ENCODE assay signal across 8 mouse cellular contexts in genomic region chr2:152736090-152736601, GRCm38 (mm10). TPM values are rescaled to one million over a fixed set of nuclear protein-coding genes. Genes with fewer than 3 reads are reported as not detected.
A peak's percentile ranks its signal among the peaks of the same experiment; 100 is the strongest.
DNase-seq lines count a peak whose midpoint lies in the region; ATAC-seq lines count a peak whose summit lies in the region.

Id1 (plus strand) TSS chr2:152736251.

- H3K27me3 ChIP-seq in hindbrain, embryonic 14.5 days (ENCODE audit: control insufficient read depth, insufficient read depth, low read length): no peaks in the 10 kb centered on the region

- no peaks in the 10 kb centered on the region for H3K9me3 ChIP-seq in hindbrain, embryonic 14.5 days (ENCODE audit: control insufficient read depth, low read length)

- no peaks in the 10 kb centered on the region for H3K36me3 ChIP-seq in hindbrain, embryonic 14.5 days (replicated peaks; ENCODE audit: control insufficient read depth, insufficient read depth)

- peak; percentile 74 for ATAC-seq in hindbrain, embryonic 14.5 days (ENCODE audit: low FRiP score)

- H3K27ac ChIP-seq in hindbrain, embryonic 14.5 days: peak within 1 kb of the TSS; percentile 83

- peak within 1 kb of the TSS; percentile 69 for H3K9ac ChIP-seq in hindbrain, embryonic 14.5 days

- under 1% methylated on average over 28 of the region's 28 CpGs for WGBS in hindbrain, embryonic 14.5 days

- peak within 1 kb of the TSS; percentile 51 for H3K4me3 ChIP-seq in hindbrain, embryonic 14.5 days (replicated peaks; ENCODE audit: low read length)

- peak within 1 kb of the TSS; percentile 89 for H3K4me2 ChIP-seq in hindbrain, embryonic 14.5 days (replicated peaks)

- peak; percentile 94 for DNase-seq in R1 (ENCODE audit: low read depth, low spot score)
- peak; percentile 34 to 41 for DNase-seq in cerebellum, postnatal 36 days
- DNase-seq in frontal cortex, postnatal 36 days (ENCODE audit: low spot score in 2 of 2): peak; percentile 61 to 64
- peak; percentile 79 for DNase-seq in hindbrain, embryonic 14.5 days (ENCODE audit: low spot score)
- DNase-seq in left cerebral cortex, adult 11 months (ENCODE audit: low spot score): peak; percentile 53
- peak; percentile 94 for DNase-seq in lung, postnatal 4 days
- peak; percentile 56 to 64 for DNase-seq in right cerebral cortex, adult 2 months (ENCODE audit: low spot score in 2 of 2)
- DNase-seq in urinary bladder, postnatal 10 days (ENCODE audit: low spot score): peak; percentile 57

- peaks cover 46% of the 10 kb centered on the region for H3K4me1 ChIP-seq in hindbrain, embryonic 14.5 days (replicated peaks; ENCODE audit: control insufficient read depth, insufficient read depth, low read length)

RNA-seq across cellular contexts. Expression of gene Id1, which starts in this region (rescaled TPM):
- polyA plus RNA-seq in hindbrain, embryonic 14.5 days (2014; fragmentation: Nextera tagmentation; extraction: Ambion mirVana): 56.5 and 68.0 TPM in 2 replicates

Comparison
In these comparisons a context has a peak if more than half of its experiments do, and no peak if none do; other contexts are left out.
1. Peak in every context shown above with its lines: DNase-seq, ATAC-seq, H3K4me3 ChIP-seq and H3K27ac ChIP-seq.
2. DNase-seq: peak in every context shown above with its lines; median percentile 94 in R1; 94 in lung, postnatal 4 days; 79 in hindbrain, embryonic 14.5 days; 62 in frontal cortex, postnatal 36 days; 60 in right cerebral cortex, adult 2 months; 57 in urinary bladder, postnatal 10 days; 53 in left cerebral cortex, adult 11 months; 38 in cerebellum, postnatal 36 days.